Mouse (Mus musculus) forebrain, embryonic 15.5 days (tissue): ENCODE results near the gene Sec16a. TPM values are rescaled to one million over a fixed set of nuclear protein-coding genes. Genes with fewer than 3 reads are reported as not detected.
A peak's percentile ranks its signal among the peaks of the same experiment; 100 is the strongest.

Source experiments
- ATAC-seq: fragments of 200-750 bp; cut with Nextera tagmentation; replicated peaks from 2 replicates; pipeline ENCODE4 v1.8.0; 2017; ENCODE audit warnings: mild to moderate bottlenecking, moderate TSS enrichment, moderate library complexity
- H3K27ac ChIP-seq: fragments of 300-500 bp; sonication (generic); replicated peaks from 2 replicates; pipeline ENCODE4 v1.5.1; 2015; ENCODE audit warnings: mild to moderate bottlenecking, inconsistent platforms
- H3K27me3 ChIP-seq: fragments of 300-500 bp; sonication (generic); 2 replicates; pipeline ENCODE4 v1.6.1; 2015; ENCODE audit warnings: inconsistent platforms
- H3K36me3 ChIP-seq: fragments of 300-500 bp; sonication (generic); 2 replicates; pipeline ENCODE4 v1.6.1; 2015; ENCODE audit warnings: mild to moderate bottlenecking, inconsistent platforms
- H3K4me1 ChIP-seq: fragments of 300-500 bp; sonication (generic); 2 replicates; pipeline ENCODE4 v1.6.1; 2015; ENCODE audit warnings: inconsistent platforms
- H3K4me2 ChIP-seq: fragments of 300-500 bp; sonication (generic); replicated peaks from 2 replicates; pipeline ENCODE4 v1.6.1; 2015; ENCODE audit warnings: mild to moderate bottlenecking, inconsistent platforms
- H3K4me3 ChIP-seq: fragments of 300-500 bp; sonication (generic); 2 replicates; pipeline ENCODE4 v1.5.1; 2015; ENCODE audit warnings: mild to moderate bottlenecking, inconsistent platforms
- H3K9ac ChIP-seq: fragments of 300-500 bp; sonication (generic); replicated peaks from 2 replicates; pipeline ENCODE4 v1.6.1; 2015; ENCODE audit warnings: mild to moderate bottlenecking, inconsistent platforms
- H3K9me3 ChIP-seq: fragments of 300-500 bp; sonication (generic); 2 replicates; pipeline ENCODE4 v1.6.1; 2016; ENCODE audit warnings: inconsistent platforms
- WGBS: fragments of 180-500 bp; shearing (Covaris S2); methylation state at CpG from one replicate; pipeline ENCODE4 v1.1.7; 2015; ENCODE audit warnings: mixed read lengths; 5-methylcytosine and 5-hydroxymethylcytosine counted together
- polyA plus RNA-seq: library from polyadenylated mRNA; unstranded; fragments of >200 nt; fragmentation: Nextera tagmentation; extraction: Ambion mirVana; gene quantifications from 2 replicates; pipeline ENCODE4 v1.2.1, GENCODE M21; 2015

Sec16a gene
- polyA plus RNA-seq, 1 experiment from 2014 or later, result 18.3 TPM

DNA sequence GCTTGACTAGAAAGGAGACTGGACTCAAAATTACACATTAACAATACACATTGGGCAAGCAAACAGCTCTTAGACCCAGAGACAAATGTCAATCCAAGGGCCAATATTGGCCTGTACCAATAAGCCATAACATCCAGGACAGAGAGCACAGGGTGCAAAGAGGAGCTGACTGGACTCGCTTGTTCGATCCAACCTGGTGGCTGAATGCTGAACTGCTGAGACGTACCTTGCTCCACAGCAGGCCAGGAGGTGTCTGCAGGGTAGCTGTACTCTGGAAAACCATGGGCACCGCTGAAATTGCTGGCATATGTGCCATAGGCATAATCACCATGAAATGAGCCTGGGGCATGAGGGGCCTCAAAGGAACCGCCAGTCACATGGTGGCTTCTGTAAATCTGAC is 15.2 kb downstream of the Sec16a start:
- Histone ChIP-seq H3K4me3 (no peak overlapping the region), H3K27ac (no peak overlapping the region), H3K9me3 (no peaks in the 10 kb centered on the region), H3K4me1 (no peaks in the 10 kb centered on the region), H3K27me3 (no peaks in the 10 kb centered on the region), H3K36me3 (peaks cover 90% of the 10 kb centered on the region), H3K9ac (no peak overlapping the region), H3K4me2 (no peak overlapping the region)
- no peak for ATAC-seq
- 93% methylated on average over 5 of the region's 5 CpGs for WGBS

DNA sequence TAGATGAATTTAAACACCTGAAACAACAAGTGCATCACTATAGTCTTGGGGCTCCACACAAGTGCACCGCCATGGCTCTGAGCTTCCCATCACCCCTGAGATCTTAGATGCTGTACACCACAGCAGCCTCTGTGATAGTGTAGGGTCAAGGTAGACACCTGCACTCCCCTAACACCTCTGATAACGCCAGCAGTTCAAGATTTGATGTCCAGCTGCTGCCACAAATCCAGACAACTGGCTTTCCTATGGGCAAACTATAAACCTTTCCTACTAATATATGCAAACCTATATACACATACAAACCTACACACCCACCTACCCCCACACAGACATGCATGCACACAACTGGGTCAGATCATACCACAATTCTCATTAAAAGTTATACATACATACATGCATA is 20.5 kb downstream of the Sec16a start:
- Histone ChIP-seq H3K27ac (no peak overlapping the region), H3K4me3 (no peak overlapping the region), H3K9ac (no peak overlapping the region), H3K36me3 (peaks cover 94% of the 10 kb centered on the region), H3K9me3 (no peaks in the 10 kb centered on the region), H3K4me1 (no peaks in the 10 kb centered on the region), H3K27me3 (no peaks in the 10 kb centered on the region), H3K4me2 (no peak overlapping the region)
- ATAC-seq, result no peak
- 97% methylated on average over 2 of the region's 2 CpGs for WGBS

DNA sequence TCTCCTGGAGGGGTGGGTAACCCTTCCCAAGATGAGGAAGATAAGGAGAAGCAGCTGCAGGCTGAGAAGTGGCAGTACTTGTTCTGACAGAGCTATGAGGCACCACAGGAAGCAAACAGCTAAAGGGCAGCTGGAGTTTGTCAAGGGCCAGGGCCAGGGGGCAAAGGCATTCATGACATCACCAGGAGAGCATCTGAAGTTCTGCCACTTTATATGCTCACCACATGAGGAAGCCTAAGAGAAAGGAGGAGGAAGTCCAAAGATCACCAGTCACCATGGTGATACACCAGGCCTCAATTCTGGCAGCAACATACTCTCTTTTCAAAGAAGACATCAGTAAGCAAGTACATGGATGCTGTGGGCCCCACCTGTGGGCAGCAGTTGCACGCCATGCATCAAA is 21.9 kb downstream of the Sec16a start:
- Histone ChIP-seq H3K36me3 (peaks cover 93% of the 10 kb centered on the region), H3K4me2 (no peak overlapping the region), H3K9ac (no peak overlapping the region), H3K27ac (no peak overlapping the region), H3K27me3 (no peaks in the 10 kb centered on the region), H3K9me3 (no peaks in the 10 kb centered on the region), H3K4me1 (no peaks in the 10 kb centered on the region), H3K4me3 (no peak overlapping the region)
- ATAC-seq, result no peak
- WGBS, result 97% methylated on average over 1 of the region's 1 CpGs

DNA sequence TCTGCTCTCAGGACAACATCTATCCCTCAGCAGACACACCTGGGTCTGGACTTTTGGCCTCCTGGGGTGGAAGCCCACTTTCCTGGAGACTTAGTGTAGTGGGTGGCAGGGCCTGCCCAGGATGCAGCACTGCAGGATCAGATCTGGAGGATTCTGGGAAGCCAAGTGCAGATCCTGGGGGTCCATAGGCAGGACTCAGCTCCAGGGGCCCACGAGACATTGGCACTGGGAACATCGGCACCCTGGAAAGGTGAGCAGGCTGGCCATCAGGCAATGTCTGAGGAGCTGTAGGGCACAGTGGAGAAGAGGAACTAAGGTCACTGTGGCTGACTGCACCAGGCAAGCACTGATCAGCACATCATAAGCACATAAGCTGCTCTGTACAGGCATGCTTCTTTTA is 23.0 kb downstream of the Sec16a start:
- H3K27ac ChIP-seq, result no peak overlapping the region
- peaks cover 93% of the 10 kb centered on the region for H3K36me3 ChIP-seq
- no peak overlapping the region for H3K4me2 ChIP-seq
- no peaks in the 10 kb centered on the region for H3K27me3 ChIP-seq
- no peak overlapping the region for H3K9ac ChIP-seq
- no peak for ATAC-seq
- H3K4me3 ChIP-seq, result no peak overlapping the region
- H3K9me3 ChIP-seq, result no peaks in the 10 kb centered on the region
- H3K4me1 ChIP-seq, result no peaks in the 10 kb centered on the region
- 88% methylated on average over 2 of the region's 2 CpGs for WGBS

DNA sequence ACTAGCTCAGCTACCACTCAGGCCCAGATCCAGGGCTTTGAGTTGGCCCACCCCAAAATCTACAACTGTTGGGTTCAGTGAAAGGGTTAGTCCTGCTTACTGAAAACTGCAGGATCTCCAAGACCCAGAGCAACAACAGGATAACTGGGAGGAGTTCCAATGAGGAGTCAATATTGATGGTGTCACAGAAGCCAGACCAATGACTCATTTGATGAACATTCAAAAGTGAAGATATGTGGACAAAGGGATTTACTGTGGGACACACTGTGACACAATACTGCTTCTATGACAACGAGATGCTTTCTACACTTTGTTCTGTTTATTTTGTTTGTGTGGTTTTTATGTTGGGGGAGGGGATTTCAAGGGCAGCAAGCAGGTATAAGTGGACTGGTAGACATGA is 26.9 kb downstream of the Sec16a start:
- no peak for ATAC-seq
- H3K27ac ChIP-seq, result no peak overlapping the region
- peaks cover 93% of the 10 kb centered on the region for H3K36me3 ChIP-seq
- WGBS, result 94% methylated on average over 1 of the region's 1 CpGs
- H3K4me2 ChIP-seq, result no peak overlapping the region
- no peaks in the 10 kb centered on the region for H3K4me1 ChIP-seq
- no peak overlapping the region for H3K9ac ChIP-seq
- H3K4me3 ChIP-seq, result no peak overlapping the region
- no peaks in the 10 kb centered on the region for H3K9me3 ChIP-seq
- no peaks in the 10 kb centered on the region for H3K27me3 ChIP-seq

DNA sequence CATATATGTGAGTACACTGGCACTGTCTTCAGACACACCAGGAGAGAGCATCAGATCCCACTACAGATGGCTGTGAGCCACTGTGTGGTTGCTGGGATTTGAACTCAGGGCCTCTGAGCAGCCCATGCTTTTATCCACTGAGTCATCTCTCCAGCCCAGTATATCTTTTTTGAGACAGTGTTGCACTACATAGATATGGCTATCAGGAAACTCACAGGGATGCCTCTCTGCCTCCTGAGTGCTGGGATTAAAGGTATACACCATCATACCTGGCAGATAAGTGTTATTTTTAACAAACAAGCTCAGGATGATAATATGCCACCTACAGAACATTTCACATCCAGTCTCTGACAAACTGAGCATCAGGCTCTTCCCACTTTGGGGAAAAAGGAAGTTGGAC is 27.9 kb downstream of the Sec16a start:
- peaks cover 92% of the 10 kb centered on the region for H3K36me3 ChIP-seq
- H3K9me3 ChIP-seq, result no peaks in the 10 kb centered on the region
- no peak overlapping the region for H3K27ac ChIP-seq
- no peak for ATAC-seq
- no peak overlapping the region for H3K4me3 ChIP-seq
- H3K4me1 ChIP-seq, result no peaks in the 10 kb centered on the region
- no peaks in the 10 kb centered on the region for H3K27me3 ChIP-seq
- H3K4me2 ChIP-seq, result no peak overlapping the region
- H3K9ac ChIP-seq, result no peak overlapping the region

DNA sequence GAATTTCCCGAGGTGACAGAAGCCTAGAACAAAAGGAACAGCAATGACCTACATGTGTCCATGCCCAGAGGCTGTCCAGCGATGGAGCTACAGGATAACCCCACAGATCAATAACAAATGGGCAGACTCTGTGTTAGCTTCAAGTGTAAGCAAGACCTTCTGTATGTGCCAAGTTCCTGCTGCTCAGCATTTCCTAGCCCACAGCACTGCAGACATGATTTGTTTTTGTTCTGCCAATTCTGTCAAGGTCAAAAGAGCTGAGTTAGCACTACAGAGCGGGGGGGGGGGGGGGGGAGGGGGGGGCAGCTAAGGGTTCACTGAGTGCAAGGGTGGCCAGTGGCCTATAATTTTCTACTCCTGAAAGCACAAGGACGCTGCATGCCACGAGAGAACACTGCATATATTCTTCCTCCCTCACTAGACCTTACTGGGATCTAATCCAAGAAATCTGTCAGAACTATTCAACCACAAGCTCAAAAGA is 34.0 kb downstream of the Sec16a start:
- Histone ChIP-seq H3K36me3 (peaks cover 42% of the 10 kb centered on the region), H3K27ac (no peak overlapping the region), H3K9me3 (no peaks in the 10 kb centered on the region), H3K4me3 (no peak overlapping the region), H3K4me2 (no peak overlapping the region), H3K4me1 (peaks cover 26% of the 10 kb centered on the region), H3K9ac (no peak overlapping the region), H3K27me3 (no peaks in the 10 kb centered on the region)
- WGBS, result 62% methylated on average over 4 of the region's 5 CpGs
- no peak for ATAC-seq

DNA sequence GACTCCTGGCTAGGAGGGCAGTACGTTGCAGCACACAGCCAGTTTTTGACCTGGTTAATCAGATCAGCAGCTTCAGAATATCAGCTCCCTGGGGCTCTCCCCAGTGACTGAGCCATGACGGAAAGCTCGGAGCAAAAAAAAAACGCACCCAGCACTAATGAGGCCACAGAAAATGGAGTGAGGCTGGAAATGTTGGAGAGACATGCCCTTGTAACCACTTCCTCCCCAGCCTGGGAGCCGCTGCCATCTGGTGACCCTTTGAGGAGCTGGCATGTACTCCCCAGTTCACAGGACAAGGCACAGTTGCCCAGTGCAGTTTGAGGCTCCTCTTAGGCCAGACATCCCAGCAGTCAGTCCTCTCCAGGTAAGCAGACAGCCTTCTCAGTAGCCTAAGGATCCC is 34.9 kb downstream of the Sec16a start:
- no peaks in the 10 kb centered on the region for H3K27me3 ChIP-seq
- WGBS, result 68% methylated on average over 5 of the region's 5 CpGs
- ATAC-seq, result no peak
- peaks cover 35% of the 10 kb centered on the region for H3K36me3 ChIP-seq
- no peak overlapping the region for H3K4me3 ChIP-seq
- H3K9me3 ChIP-seq, result no peaks in the 10 kb centered on the region
- no peak overlapping the region for H3K9ac ChIP-seq
- H3K27ac ChIP-seq, result no peak overlapping the region
- H3K4me1 ChIP-seq, result peaks cover 34% of the 10 kb centered on the region
- H3K4me2 ChIP-seq, result no peak overlapping the region

DNA sequence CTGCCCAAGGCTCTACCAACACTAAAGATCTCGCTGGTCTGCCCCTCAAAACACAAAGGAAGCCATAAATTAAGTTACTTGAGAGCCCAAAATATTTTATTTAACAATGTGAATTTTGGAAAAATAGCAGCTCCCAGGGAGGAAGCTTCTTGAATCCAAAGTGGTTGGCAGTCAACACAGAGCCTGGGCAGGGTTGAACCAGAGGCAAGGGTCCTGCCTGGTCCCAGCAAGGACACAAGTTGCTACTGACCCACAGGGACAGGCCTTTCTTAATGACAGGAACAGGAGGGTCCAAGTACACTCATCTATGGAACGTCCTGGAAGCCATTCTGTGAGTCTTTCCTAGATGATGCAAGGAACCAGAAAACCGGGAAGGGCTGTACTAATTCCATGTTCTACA is 35.7 kb downstream of the Sec16a start:
- no peaks in the 10 kb centered on the region for H3K9me3 ChIP-seq
- peak; percentile 17; the same call in 1 of the 2 replicates for ATAC-seq
- peaks cover 40% of the 10 kb centered on the region for H3K4me1 ChIP-seq
- peak overlapping the region; percentile 88 for H3K4me3 ChIP-seq
- 63% methylated on average over 3 of the region's 3 CpGs for WGBS
- no peak overlapping the region for H3K27ac ChIP-seq
- H3K27me3 ChIP-seq, result no peaks in the 10 kb centered on the region
- H3K36me3 ChIP-seq, result peaks cover 29% of the 10 kb centered on the region
- H3K4me2 ChIP-seq, result peak overlapping the region; percentile 77
- H3K9ac ChIP-seq, result peak overlapping the region; percentile 93; the same call in 1 of the 2 replicates

DNA sequence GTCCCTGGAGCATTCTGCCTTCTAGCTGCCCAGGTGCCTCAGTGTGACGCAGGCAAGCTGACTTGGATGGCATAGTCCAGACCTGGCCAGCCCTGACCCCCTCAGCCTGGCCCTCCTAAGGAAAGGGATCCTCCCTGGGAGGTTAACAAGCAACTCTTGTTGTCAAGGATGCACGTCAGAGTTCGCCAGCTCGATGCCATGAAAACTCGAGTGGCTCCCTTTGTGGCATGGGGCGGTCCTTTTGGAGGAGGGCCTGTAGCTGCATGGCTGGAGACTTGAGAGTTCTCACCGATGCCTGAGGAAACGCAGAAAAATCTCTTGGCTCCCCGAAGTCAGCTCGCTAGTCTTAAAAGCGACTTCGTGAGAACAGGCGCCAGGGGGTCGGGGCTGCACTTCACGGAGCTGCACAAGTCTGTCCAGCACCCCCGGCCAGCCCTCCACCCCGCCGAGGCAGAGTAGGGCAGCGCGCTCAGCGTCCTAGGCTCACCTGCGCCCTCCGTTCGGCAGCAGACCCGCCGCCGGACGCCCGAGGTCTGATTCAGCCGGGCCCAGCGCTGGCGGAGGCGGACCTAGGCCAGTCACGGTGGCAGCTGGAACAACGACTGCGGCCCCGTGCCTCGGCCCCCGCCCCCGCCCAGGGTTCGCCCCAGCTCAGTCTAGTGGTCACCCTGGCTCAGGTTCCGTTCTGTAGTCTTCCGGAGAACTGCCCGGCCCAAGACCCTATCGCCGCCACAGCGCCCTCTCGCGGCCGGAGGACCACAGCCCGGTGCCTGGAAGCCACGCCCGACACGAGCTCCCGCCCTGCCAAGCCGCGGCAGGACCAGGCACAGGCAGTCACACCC is 36.3 kb downstream of the Sec16a start, which contains the start of gene Inpp5e:
TSS of gene Inpp5e (minus strand) at position 689 of the 842 bp plus-strand sequence.
- Histone ChIP-seq H3K9me3 (no peaks in the 10 kb centered on the region), H3K27me3 (no peaks in the 10 kb centered on the region), H3K4me2 (peak within 1 kb of the TSS; percentile 77), H3K4me3 (peak within 1 kb of the TSS; percentile 88), H3K36me3 (peaks cover 22% of the 10 kb centered on the region), H3K27ac (peak within 1 kb of the TSS; percentile 72), H3K4me1 (peaks cover 40% of the 10 kb centered on the region), H3K9ac (peak within 1 kb of the TSS; percentile 93)
- under 1% methylated on average over 57 of the region's 57 CpGs for WGBS
- ATAC-seq, result peak; percentile 94

DNA sequence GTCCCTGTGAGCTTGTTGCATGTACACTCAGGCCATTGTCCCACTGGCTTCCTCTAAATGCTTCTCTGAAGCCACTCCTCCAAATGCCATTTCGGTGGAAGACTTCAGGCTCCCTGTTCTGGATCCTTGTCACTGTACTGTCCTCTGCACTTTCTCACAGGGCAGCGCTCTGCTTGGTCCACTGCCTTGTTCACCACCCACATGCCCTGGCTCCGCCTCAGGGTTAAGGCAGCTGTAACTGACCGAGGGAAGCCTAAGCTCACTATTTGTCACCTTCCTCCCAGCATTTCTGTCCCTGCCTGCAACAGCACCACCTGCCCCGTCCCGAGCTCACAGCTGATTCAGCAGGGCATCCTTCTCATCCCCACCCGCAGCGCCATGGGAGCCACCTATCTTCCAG is 41.7 kb downstream of the Sec16a start:
- ATAC-seq, result no peak
- H3K4me1 ChIP-seq, result peaks cover 38% of the 10 kb centered on the region
- H3K27ac ChIP-seq, result no peak overlapping the region
- H3K4me3 ChIP-seq, result no peak overlapping the region
- H3K4me2 ChIP-seq, result no peak overlapping the region
- WGBS, result 87% methylated on average over 8 of the region's 8 CpGs
- H3K9me3 ChIP-seq, result no peaks in the 10 kb centered on the region
- H3K36me3 ChIP-seq, result peaks cover 40% of the 10 kb centered on the region
- H3K9ac ChIP-seq, result no peak overlapping the region
- H3K27me3 ChIP-seq, result no peaks in the 10 kb centered on the region

DNA sequence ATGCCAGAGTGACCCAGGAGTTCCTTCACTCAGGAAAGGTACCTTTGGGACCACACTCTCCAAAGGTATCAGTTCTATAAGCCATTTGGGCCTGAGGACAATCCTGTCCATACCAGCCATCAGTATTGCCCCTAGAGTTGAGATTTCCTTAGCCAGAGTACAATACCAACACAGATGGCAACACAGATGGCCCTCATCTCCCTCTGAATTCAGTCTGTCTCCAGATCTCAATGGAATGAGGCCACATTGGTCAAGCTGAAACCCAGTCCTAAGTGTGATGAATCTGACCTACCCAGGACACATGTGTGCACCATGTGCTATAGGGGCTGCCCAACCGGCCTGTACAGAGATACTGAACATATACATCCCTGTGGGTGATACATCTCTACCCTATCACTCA is 42.8 kb downstream of the Sec16a start:
- H3K36me3 ChIP-seq, result peaks cover 49% of the 10 kb centered on the region
- no peak for ATAC-seq

DNA sequence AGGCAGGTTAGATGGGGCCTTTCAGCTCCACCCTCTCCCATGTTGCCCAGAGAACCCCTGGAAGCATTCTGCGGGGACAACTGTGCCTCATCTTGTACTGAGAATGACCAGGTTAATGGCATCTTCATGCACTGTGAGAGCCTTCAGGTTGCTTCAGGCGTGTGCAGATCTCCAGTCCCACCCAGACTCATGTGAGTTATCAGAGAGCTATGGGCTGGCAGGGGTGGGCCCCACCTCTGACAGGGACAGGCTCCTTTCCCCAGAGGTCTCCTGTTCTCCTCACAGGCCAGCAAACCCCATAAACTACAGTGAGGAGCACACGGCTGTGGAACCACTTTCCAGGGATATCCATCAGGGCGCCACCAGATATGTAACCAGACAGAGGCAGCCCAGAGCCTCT is 44.0 kb downstream of the Sec16a start:
- H3K4me1 ChIP-seq, result peaks cover 15% of the 10 kb centered on the region
- no peak overlapping the region for H3K4me3 ChIP-seq
- no peaks in the 10 kb centered on the region for H3K9me3 ChIP-seq
- no peak overlapping the region for H3K27ac ChIP-seq
- no peaks in the 10 kb centered on the region for H3K27me3 ChIP-seq
- peaks cover 61% of the 10 kb centered on the region for H3K36me3 ChIP-seq
- ATAC-seq, result no peak
- WGBS, result 92% methylated on average over 4 of the region's 4 CpGs
- H3K9ac ChIP-seq, result no peak overlapping the region
- H3K4me2 ChIP-seq, result no peak overlapping the region

More for the DNA sequence above, 42.8 kb downstream of the Sec16a start:
- Histone ChIP-seq H3K9me3 (no peaks in the 10 kb centered on the region), H3K27me3 (no peaks in the 10 kb centered on the region), H3K4me2 (no peak overlapping the region), H3K4me1 (peaks cover 27% of the 10 kb centered on the region), H3K4me3 (no peak overlapping the region), H3K27ac (no peak overlapping the region), H3K9ac (no peak overlapping the region)
- 92% methylated on average over 1 of the region's 1 CpGs for WGBS
